Mouse (Mus musculus): ENCODE measurements around the gene Kif2a.
A peak's percentile ranks its signal among the peaks of the same experiment; 100 is the strongest.

Gene Kif2a

GRCm38 (mm10) chr13:107021461-107022265, at the start of gene Kif2a:
TSS of gene Kif2a (minus strand) at chr13:107022126.
- DNase-seq (ENCODE audit: low spot score in 2 of 2), result peak; percentile 34 to 41

DNA sequence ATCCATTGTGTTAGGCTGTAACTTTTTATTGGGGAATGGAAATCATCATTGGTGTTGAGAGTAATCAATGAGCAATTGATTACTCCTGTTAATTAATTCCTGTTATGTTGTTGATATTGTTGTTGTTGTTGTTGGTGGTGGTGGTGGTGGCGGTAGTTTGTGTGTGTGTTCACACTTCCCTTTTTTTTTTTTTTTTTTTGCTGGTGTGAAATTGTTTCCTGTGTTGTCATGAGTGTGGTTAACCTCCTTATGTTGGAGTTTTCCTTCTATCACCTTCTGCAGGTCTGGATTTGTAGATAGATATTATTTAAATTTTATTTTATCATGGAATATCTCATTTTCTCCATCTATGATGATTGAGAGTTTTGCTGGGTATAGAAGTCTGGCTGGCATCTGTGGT, 47.1 kb upstream of the Kif2a start:
- no peak for DNase-seq (ENCODE audit: low spot score in 2 of 2)

- DNase-seq (ENCODE audit: low spot score in 2 of 2), result no peak
These were observed 43.4 kb upstream of the Kif2a start for GRCm38 (mm10) chr13:107065098-107065855.

- DNase-seq (ENCODE audit: low spot score in 2 of 2), result no peak
These were observed 42.3 kb upstream of the Kif2a start for GRCm38 (mm10) chr13:107064263-107064662.

GRCm38 (mm10) chr13:107063115-107063807, 41.3 kb upstream of the Kif2a start:
- DNase-seq (ENCODE audit: low spot score in 2 of 2), result no peak

GRCm38 (mm10) chr13:107060098-107060497, 38.2 kb upstream of the Kif2a start:
- DNase-seq (ENCODE audit: low spot score in 2 of 2), result no peak

GRCm38 (mm10) chr13:107059460-107059859, 37.5 kb upstream of the Kif2a start:
- DNase-seq (ENCODE audit: low spot score in 2 of 2), result peak; percentile 41 to 59

GRCm38 (mm10) chr13:107056318-107056717, 34.4 kb upstream of the Kif2a start:
- DNase-seq (ENCODE audit: low spot score in 2 of 2), result peak; percentile 54 to 69

DNA sequence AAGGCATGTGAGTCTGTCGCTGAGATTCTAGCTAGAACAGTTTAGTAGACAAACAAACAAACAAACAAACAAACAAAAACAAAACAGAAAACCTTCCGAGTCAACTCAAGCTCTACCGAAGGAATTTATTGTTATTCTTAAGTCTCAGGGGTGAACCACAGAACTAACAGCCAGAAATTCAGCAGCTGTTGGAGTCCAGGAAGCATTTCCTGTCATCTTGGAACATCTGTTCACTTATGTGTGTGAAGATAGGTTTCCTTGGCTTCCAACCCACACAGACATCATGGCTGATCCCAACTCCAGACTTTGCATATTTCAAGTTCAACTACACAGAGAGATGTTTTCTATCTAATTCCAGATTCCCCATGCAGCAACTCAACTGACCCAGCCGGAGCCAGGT, 32.6 kb upstream of the Kif2a start:
- DNase-seq (ENCODE audit: low spot score in 2 of 2), result no peak

- DNase-seq (ENCODE audit: low spot score in 2 of 2), result no peak
These were observed 29.4 kb upstream of the Kif2a start for GRCm38 (mm10) chr13:107051342-107051741.

GRCm38 (mm10) chr13:107044229-107044628, 22.3 kb upstream of the Kif2a start:
- no peak for DNase-seq (ENCODE audit: low spot score in 2 of 2)

GRCm38 (mm10) chr13:107042551-107042950, 20.6 kb upstream of the Kif2a start:
- DNase-seq (ENCODE audit: low spot score in 2 of 2), result no peak

- DNase-seq (ENCODE audit: low spot score in 2 of 2), result no peak
These were observed 17.6 kb upstream of the Kif2a start for GRCm38 (mm10) chr13:107039493-107039892.

DNA sequence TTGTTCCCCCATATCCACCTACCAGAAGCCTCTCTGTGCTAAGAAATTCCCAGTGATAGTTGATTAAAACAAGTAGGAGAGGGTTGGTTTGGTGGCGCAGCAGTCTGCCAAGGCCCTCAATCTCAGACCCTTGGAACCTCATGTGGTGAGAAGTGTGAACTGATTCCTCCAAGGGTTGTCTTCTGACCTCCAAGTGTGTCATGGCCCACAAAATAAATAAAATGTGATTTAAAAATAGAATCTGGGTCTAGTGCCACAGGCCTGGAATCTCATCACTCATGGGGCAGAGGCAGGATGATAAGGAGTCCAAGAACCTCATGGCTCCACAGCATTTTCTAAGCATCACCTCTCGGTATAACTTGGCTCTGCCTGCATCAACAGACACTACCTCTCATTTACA, 16.4 kb upstream of the Kif2a start:
- DNase-seq (ENCODE audit: low spot score in 2 of 2), result no peak

DNA sequence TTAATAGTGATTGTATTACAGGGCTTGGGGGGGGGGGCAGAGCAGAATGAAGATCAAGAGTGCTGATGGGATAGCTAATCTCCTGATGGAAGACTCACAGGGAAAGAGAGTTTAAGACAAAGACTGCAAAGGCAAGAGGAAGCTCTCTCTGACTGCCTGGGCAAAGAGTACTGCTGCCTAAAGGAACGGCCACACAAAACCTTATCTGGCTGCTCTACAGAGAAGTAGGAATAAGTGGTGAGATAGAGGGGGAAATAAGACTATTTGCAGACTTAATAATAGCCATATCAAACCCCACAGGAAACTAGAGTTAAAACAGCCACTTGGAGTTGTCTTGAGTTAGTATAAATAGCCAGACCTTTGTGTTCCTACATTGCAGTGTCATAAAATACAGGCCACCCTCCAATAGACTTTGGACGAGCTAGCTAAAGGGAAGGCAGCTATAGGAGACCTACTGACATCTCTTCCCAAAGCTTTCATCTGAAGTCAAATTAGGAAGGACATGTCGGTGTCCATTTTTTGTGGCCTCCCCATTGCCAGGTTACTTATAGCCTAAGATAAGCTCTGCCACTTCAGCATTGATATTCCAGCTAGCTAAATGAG, 13.7 kb upstream of the Kif2a start:
- no peak for DNase-seq (ENCODE audit: low spot score in 2 of 2)

GRCm38 (mm10) chr13:107035078-107035477, 13.2 kb upstream of the Kif2a start:
- no peak for DNase-seq (ENCODE audit: low spot score in 2 of 2)

DNA sequence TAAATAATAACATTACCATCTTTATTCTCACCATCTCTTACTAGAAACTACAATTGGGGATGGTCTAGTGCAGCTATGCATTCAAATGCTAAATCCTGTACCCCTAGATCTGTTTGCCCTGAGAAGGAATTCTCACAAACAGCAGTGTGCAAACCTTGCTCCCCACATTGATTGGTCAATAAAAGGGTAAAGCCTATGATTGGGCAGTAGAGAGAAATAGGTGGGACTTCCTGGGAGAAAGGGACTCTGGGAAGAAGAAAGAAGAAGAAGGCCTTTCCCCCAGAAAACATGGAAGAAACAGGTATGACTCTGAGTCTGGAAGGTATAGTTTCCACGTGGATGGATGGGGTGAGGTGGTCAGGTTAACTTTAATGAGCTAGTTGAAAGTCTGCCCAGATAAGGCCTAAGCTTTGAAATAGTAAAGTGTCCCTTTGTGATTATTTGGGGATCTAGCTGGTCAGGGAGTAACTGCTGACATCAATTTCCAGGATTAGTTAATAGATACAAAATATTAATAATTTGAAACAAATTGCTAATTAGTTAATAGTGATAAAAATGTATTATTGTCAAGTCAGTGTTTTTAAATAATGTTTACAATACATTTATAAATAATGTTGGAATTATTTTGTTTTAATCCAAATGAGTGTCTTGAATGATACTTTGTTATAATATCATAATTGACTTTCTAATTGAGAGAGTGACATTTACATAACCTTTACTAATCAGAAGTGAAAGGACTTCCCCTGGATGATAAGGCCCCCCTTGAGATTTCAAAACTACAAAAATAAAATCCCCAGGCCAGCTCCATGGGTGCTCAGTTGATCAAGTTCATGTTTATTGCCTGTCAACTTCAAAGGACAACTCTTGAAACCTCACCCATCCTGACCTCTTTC, 12.3 kb upstream of the Kif2a start:
- no peak for DNase-seq (ENCODE audit: low spot score in 2 of 2)

- DNase-seq (ENCODE audit: low spot score in 2 of 2), result no peak
These were observed 9.3 kb upstream of the Kif2a start for GRCm38 (mm10) chr13:107031228-107031627.

- no peak for DNase-seq (ENCODE audit: low spot score in 2 of 2)
These were observed 5.3 kb upstream of the Kif2a start for GRCm38 (mm10) chr13:107027218-107027617.

- DNase-seq (ENCODE audit: low spot score in 2 of 2), result no peak
These were observed 3.7 kb upstream of the Kif2a start for GRCm38 (mm10) chr13:107025663-107026062.
